Mouse (Mus musculus) skeletal muscle tissue, adult 2 months (tissue): Measurements from ENCODE around the gene Aamp.

Source experiments
- DNase-seq: peaks from one replicate; pipeline ENCODE4 v3.0.0-alpha.2; 2012; ENCODE audit warnings: low read depth, low spot score

The Aamp gene

DNA sequence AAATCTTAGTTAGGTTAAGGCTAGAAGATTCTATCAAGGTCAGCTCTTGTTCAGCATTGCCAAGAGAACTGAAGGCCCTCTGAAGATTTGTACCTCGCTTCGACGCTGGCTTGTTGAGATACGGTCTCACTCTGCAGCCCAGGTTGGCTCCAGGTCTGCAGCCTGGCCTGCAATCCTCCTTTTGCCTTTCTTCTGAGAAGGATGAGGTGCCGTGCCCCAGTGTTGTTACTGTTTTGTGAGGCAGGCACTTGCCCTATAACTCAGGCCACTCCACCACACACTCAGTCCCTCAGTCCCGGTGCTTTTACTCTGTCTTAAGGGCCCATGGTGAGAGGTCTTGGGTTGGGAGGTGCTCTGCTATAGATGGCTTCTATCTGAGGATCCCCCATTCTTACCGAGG lies 17.7 kb upstream of the Aamp start:
- DNase-seq: no peak

DNA sequence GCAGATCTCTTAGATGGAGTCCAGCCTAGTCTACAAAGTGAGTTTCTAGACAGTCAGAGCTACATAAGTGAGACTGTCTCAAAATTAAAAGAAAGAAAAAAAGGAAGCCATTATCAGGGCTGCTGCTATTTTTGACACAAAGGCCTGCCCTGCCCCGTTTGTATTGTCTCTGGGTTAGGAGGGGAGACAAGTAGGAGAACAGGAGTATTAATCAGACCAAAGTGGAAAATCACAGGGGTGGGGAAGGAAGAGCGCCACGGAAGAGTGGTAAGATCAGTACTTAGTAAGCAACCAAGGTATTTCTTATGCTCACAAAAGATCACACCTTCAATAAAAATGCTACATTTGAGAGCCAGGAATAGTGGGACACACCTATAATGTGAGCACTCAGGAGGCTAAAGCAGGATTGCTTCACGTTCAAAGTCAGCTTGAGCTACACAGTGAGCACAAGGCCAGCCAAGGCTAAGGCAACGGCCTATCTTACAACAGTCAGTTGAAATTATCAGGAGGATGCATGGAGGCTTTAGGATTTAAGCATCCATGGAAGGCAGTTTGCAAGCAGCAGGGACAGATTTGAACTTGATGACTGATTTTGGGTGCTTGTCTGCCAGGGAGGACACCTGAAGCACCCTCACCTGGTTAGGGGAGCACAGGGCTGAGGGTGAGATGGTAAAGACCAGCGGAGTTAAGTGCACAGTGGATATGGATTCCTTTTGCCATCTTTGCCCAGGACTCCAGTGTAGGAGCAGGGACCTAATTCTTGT lies 16.0 kb upstream of the Aamp start:
- no peak for DNase-seq

DNA sequence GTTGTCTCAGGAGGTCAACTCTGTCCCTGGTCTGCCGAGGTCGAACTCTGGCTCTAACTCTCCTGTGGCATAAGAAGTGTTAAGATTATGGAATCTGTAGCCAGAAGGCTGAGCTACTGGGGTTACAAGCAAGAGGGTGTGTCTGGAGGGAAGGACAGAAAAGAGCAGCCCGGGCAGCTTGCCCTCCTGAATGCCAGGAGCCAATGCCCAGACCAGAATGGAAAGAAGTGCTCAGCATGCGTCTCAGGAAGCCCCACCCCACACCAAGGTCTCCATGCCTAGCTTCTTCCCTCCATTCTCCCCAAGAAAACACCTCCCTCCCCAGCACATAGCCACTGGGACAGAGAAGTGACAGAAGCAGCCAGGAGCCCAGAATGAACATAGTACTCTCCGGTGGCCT lies 14.5 kb upstream of the Aamp start:
- peak; percentile 81 for DNase-seq

DNA sequence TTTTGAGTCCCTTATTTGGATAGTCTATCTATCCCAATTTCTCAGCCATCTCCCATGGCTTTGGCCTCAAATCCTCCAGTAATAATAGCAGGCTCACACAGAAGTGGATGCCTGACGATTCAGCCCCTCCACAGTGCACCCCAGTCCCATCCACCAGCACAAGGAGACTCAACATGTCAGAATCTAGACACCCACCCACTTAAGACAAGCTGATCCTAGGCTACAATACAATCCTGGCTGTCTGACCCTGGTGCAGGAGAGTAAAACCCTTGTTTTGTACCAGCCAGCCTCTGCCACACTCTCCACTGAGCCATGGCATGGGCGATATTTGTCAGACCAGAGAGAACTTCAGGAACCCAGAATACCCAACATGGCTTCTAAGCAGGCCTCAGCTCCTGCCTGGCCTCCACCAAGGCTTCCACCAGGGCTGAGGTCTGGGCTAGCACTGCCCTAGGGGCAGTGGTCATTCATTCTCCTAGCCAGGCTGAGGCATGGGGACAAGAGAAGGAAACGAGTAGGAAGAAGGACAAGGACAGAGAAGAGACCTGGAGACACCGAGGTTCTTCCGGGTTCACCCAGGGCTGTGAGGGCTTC lies 13.7 kb upstream of the Aamp start:
- no peak for DNase-seq

DNA sequence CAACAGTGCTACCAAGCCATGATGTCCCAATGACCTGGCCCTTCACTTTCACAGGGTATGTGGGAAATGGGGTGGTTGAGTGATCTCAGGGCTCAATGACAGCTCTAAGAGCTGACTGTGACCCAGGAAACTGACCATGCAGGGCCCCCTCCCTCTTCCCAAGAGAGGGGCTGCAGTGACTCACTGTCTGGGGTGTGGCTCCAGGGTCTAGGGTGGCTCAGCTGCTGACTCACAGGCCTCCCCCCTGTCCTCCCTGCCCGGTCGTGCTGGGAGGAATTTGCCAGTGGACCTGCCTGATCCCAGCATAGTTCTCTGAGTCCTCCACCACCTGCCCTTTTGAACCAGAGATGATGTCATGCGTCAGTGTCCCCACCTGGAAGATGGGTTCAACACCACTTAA lies 12.7 kb upstream of the Aamp start:
- DNase-seq: peak; percentile 32

DNA sequence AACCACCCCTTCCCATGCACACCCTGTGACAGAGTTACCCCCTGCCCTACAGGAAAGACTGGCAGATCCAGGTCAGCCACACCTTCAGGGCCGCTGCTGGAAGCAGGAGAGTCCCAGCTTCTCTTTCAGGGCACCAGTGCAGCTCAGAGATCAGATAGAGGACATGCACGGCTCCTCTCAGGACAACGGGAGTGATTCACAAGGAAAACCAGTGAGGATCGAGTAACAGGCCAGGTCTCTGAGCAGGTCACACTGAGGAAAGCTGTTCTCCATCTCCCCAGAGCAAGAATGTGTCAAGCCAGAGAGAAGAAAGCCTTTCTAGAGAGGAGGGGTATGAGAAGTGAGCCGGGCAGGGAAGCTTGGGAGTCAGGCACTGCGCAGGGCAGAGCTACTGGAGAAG lies 11.9 kb upstream of the Aamp start:
- no peak for DNase-seq

DNA sequence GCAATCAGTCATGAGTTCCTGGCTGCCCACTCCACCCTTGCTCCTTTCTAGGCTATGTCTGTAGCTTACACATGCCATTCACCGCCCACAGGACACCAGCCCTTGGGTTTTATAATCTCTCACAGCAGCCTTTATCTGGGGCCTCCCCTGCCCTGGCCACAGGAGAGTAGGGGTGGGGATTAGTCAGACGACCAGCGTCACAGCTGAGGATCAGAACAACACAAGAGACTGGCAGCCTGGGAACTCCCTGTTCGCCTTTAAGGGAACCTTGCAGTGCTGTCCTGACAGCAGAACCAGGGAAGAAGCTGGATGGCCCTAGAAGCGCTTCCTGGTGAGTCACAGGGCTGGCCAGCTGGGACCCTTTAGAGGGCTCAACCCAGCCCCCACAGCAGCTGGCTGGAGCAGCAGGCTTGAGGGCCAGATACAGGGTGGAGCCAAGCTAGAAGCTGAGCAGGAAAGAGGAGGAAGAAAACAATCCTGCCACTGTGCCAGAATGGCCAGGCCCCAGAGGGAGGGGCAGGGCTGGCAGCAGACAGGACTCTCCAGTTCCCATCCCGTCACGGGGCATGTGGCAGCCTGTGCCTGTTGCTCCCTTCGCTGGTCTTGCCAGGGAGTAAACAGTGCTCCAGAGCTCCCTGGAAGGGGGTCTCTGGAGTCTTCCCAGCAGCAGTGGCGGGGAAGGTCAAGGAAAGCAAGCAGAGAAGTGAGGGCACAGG lies 11.1 kb upstream of the Aamp start:
- peak; percentile 94 for DNase-seq

DNA sequence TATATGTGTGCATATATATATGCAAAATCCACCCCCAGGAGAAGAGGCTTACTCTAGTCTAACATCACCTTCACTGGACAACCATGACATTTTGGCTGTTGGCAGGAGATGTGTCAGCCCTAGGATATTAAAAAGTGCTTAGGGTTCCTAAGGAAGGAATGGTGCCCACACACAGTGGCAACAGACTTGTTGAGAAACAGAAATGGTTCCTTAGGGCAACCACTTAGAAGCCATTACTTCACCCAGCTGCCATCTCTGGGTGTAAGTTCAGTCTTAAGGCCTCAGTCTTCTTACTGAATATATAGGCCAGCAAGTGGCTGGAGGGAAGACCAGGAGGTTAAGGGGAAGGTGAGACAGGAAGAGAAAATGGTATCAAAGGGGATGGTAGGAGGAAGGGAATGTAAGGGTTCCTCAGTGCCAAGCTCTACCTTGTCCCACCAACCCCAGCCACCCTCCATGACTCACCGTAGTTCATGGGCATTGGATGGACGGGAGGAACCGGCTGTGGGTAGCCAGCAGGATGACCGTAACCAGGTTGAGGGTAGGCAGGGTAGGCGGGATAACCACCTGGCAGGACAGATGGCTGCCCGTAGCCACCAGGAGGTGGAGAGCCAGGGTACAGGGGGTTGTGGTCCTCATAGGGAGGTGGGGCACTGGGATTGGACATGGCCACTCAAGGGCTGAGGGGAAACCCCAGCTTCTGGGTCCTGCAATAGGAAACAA lies 10.4 kb upstream of the Aamp start:
- no peak for DNase-seq

DNA sequence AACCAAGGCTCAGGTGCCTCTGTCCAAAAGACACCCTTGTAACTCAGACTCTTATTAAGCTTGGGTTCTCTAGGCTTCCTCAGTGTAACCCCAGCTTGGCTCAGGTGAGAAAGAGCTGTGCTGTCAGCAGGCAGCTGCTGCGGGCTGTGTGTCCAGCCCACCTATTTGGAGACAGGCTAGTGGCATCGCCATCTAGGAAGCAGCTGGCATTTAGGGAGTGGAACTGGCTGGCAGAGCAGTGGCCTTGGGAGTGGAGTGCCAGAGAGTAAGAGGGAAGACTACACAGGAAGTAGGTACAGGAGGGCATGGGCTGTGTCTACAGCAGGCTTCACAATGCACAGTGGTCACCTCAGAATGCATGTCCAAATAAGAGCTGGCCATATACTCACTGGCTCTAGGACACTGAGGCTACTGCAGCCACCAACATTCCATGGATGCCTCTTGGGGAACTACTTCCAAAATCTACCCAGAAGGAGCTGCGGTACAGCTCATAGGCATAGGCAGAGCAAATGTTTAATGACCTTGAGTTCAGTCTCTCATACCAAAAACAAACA lies 9.6 kb upstream of the Aamp start:
- DNase-seq: no peak

DNA sequence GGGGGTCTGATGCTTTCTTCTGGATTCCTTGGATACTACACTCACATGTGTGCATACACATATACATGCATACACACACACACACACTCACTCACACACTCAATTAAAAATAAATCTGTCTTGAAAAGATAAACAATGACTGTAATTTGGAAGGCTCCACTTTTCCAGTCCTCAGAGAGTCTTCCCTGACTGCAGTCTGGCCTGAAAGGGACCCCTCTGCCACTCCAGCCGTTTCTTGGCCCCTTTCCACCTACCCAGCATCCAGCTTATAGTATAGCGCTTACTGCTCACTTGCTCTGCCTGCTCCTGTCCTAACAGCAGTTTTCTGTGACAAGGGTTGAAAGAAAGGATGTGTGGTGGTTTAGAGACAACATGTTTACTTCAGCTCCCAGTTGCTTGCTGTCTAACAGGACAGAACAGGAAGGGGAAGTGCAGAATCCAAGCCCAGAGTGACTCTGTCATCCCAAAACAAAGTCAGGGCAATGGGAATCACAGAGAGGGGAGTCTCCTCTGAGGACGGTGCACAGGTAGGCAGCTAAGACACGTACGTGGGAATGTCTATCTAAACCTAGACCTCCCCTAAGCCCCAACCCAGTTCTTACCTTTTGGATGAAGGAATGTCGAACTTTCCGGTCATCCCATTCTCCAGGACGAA lies 8.9 kb upstream of the Aamp start:
- no peak for DNase-seq

DNA sequence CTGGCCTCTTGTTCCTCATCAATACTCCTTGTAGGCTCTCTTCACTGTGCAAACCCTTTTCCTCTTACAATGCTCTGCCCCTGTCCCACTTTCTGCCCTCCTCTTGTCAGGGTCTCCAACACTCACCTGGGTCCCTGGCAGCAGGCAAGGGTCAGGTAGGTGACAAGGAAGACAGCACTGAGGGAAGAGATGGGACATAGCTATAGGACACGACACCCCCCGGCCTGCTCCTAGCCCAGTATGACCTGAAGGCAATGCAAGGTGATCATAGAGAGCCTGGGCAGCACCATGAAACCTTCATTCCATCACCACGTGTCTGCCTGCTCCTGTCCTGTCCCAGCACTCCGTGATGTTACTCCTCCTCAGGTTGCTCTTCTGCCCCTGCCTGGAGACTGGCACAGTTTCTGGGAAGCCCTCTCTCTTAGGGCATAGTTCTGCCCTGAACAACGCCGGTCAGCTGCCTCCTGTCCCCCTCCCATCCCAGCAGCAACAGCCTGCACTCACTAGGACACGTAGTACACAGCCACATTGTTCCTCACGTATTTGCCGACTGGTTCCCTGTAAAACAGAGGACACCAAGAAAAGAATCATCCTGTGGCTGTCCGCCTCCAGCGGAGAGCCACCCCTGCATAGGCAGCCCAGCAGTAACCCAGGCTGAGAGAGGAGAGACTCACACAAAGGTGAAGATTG lies 7.9 kb upstream of the Aamp start:
- DNase-seq: no peak

DNA sequence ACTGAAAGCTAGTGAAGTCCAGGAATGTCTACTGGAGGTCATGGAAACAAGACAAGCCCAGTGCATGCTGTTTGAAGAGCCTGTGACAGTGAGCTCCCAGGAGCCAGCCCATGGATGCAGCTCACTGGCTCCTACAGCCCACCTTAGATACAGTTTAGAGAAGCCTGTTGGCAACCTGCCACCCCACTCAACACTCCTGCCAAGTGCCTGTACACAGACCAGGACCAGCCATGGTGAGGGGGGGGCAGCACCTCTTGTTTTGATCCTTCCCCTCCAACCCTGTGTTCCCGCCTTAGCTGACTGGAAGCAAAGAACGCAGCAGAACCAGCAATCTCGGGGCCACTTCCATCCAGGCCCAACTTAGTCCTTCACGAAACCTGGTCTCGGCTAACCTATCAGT lies 5.6 kb upstream of the Aamp start:
- DNase-seq: no peak

DNA sequence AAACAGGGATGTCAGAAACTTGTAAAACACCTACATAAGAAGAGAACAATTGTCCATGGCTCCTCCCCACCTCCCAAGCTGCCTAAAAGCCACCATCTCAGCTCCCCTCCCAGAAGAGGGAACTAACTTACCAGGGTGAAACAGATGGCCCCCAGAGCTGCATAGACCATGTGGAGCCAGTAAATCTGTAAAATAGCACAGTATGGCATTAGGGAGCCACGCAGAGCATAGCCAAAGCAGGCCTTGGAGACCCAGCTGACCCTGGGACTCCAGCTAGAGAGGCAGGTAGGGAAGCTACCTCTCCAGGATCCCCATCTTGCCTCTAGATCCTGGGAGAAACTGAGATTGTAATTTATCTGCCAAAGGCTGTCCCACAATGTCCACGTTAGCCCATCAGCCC lies 5.2 kb upstream of the Aamp start:
- no peak for DNase-seq

DNA sequence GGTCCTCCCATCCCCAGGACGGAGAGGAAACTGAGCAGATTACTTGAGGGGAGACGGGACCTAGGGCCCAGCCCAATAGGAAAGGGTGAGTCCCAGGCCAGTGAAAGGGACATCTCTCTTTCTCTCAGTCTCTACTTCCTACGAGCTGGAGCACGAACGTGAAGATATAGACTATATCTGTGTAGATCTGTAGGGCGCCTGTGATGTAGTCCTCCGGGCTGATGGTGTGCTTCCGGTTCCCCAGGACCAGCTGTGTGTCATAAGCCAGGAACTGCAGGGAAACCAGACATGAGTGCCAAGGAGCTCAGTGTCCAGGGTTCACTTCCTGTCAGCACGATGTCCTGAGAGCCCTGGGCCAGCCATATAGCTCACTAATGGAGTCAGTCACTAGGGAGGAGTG lies 4.7 kb upstream of the Aamp start:
- no peak for DNase-seq

DNA sequence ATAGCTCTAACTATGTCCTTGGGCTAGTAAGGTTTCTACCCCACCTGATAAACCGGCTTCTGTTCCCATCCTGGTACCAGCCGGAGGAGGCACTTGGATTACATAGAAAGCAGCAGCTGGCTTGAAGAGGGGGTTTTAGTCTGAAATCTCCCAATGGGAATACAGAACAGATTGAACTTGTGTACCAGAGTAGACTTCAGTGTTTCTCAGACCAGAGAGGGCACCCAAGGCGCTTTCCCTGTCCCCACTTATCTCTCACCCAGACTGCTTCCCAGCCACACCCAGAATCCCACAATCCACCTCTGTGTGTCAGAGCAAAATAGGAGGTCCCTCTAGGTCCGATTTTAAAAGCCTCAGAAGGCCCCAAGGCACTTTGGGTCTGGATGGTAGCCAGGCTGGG lies 3.8 kb upstream of the Aamp start:
- no peak for DNase-seq

DNA sequence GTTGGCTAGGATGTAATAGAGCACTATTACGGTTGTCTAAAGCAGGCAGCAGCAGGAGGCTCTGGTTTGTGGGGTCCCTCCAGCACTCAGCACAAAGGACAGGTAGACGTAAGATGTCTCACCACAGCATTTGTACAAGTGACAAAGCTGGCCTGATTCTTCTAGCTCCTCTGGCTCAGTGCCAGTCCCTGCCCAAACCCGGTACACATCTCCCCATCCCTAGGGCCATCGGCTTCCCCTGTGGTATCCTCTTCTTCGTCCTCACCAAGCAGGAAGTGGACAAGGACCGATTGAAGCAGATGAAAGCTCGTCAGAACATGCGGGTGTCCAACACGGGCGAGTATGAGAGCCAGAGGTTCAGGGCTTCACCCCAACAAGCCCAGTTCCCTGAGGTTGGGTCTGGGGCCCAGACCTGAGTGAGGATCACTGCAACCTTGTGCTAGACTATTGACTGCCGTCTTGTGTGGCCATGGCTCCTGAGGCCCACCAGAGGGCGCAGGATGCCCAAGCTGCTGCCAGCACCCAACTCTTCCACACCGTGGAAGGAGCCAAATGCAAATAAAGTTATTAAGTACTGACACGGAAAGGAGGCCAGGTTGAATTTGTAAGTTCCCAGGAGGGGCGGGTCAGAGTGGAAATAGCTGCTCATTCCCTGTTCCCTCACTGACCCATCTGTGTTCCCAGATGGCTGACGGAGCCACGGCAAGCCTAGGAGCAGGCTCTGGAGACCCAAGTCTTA lies 2.5 kb upstream of the Aamp start:
- DNase-seq: peak; percentile 39

DNA sequence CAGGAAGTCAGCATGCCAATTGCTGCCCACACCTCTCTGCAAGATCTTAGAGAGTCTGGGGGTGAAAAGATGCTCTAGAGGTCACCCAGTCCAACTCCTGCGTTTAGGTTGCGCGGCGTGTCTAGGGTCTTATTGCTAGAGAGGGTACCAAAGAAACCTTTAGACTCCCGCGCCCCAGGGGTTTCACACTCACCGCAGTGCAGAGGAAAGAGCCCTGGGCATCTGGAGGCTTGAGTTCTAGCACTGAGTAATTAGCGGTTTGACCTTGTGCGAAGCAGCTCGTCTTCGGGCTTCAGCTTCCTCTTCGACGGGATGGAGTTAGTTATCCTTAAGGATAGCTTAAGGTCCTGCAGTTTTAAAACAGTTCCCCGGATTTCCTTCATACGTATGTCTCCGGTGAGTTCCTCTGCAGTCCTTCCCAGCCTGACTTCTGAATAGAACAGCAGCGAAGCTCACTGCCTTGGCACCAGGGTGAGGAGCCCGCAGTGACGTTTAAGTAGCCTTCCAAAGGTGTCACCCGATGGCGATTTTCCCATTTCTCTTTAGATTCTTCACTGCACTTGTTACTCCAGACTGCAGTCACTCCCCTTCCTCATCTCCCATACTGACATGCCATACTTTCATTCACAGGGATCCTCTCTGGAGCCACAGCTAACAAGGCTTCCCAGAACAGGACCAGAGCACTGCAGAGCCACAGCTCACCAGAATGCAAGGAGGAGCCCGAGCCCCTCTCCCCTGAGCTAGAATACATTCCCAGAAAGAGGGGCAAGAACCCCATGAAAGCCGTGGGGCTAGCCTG lies 873 bp upstream of the Aamp start:
- no peak for DNase-seq

DNA sequence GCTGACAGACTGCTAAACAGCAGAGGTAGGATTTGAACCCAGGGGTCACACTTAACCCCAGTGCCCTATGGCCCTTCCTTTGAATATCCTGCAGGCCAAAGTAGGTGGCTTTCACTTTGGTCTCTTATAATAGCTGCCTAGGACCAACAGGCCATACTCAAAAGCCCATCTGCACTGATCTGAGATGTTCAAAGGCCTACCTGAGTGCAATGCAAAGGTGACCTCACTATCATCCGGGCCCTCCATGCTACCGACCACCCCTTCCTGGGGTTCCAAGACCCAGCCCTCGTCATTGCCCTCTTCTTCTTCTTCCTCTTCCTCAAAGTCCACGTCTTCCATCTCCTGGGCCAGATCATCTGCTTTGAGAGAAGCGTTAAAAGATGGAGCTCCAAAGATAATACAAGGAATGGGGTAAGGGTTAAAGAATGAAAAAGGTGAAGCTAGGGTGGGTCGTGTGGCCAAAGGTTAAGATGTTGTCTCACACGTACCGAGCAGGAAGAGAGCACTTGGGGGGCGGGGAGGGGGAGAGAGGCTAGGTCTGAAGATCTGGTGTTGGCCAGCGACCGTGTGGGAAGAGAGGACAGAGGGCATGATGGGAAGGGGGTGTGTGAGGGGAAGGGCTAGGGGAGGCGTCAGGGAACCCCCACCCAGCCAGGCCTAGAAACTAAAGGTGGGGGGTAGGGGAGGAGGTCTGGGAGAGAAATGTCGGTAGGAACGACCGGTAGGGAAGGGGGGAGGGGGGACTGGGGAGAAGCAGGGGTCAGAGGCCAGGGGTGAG lies 663 bp downstream of the Aamp start:
- peak; percentile 47 for DNase-seq
